Comparison of ENCODE assay signal across 8 mouse cellular contexts in the genomic region with DNA sequence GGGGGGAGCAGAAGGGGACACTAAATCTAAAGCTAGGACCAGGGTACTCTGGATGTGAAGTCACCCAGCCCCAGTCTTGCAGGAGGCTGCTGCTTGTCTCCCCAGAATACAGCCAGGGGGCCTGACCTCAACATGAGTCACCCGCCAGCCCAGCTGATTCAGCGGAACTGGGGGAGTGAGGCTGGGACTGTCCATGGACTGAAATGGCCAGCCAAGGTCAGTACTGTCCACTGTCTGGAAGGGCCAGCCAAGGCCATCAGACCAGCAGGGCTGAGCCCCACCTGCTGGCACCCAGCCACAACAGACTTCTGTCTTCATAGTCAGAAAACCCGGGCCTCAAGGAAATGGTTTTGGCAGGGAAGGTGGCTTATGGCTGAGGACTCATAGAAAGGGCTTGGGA. TPM values are rescaled to one million over a fixed set of nuclear protein-coding genes. Genes with fewer than 3 reads are reported as not detected.
DNase-seq lines count a peak whose midpoint lies in the region; ATAC-seq and TF ChIP-seq lines count a peak whose summit lies in the region.

No protein-coding gene starts in this region.

- ATAC-seq in midbrain, postnatal 0 days (ENCODE audit: low FRiP score), result no peak
- no peak for ATAC-seq in midbrain, embryonic 15.5 days (replicated peaks)
- peak; percentile 71 for ATAC-seq in common myeloid progenitor, adult 5-6 weeks (replicated peaks; ENCODE audit: low read depth, poor library complexity, severe bottlenecking)

- 67% methylated on average over 3 of the region's 3 CpGs for WGBS in midbrain, postnatal 0 days
- WGBS in midbrain, embryonic 15.5 days, result 65% methylated on average over 3 of the region's 3 CpGs

- H3K27ac ChIP-seq in midbrain, postnatal 0 days (ENCODE audit: low read depth, low read length), result no peak overlapping the region
- no peak overlapping the region for H3K27ac ChIP-seq in midbrain, embryonic 15.5 days

- H3K4me1 ChIP-seq in midbrain, postnatal 0 days (ENCODE audit: insufficient read depth, low read length), result no peaks in the 10 kb centered on the region
- no peaks in the 10 kb centered on the region for H3K4me1 ChIP-seq in midbrain, embryonic 15.5 days

- no peak for DNase-seq in midbrain, postnatal 0 days (ENCODE audit: low spot score)
- peak; percentile 72 for DNase-seq in kidney, adult 18-20 months
- DNase-seq in lung, postnatal 10 days, result peak; percentile 57
- DNase-seq in left cerebral cortex, postnatal 14 days (ENCODE audit: low spot score in 2 of 2), result no peak
- DNase-seq in layer of hippocampus, adult 8-10 months (ENCODE audit: low spot score in 2 of 2), result no peak
- no peak for DNase-seq in cerebellum, adult 8-10 months

- H3K27me3 ChIP-seq in midbrain, postnatal 0 days (ENCODE audit: insufficient read depth, low read length), result no peaks in the 10 kb centered on the region
- H3K27me3 ChIP-seq in midbrain, embryonic 15.5 days (replicated peaks), result no peaks in the 10 kb centered on the region

- no peak overlapping the region for H3K4me3 ChIP-seq in midbrain, postnatal 0 days (ENCODE audit: low read depth, low read length)
- H3K4me3 ChIP-seq in midbrain, embryonic 15.5 days, result no peak overlapping the region

- H3K9me3 ChIP-seq in midbrain, postnatal 0 days (ENCODE audit: low read length), result no peaks in the 10 kb centered on the region
- no peaks in the 10 kb centered on the region for H3K9me3 ChIP-seq in midbrain, embryonic 15.5 days

- H3K4me2 ChIP-seq in midbrain, postnatal 0 days (ENCODE audit: low read depth, low read length, poor library complexity, severe bottlenecking), result no peak overlapping the region
- no peak overlapping the region for H3K4me2 ChIP-seq in midbrain, embryonic 15.5 days

- H3K9ac ChIP-seq in midbrain, postnatal 0 days (replicated peaks; ENCODE audit: low read length, poor library complexity, severe bottlenecking), result no peak overlapping the region
- no peak overlapping the region for H3K9ac ChIP-seq in midbrain, embryonic 15.5 days

- TF ChIP-seq CTCF in midbrain, postnatal 0 days (IDR thresholded peaks at IDR 0.05), result 0 out of 2 replicates have a peak, but pooled peaks have one; percentile 3

- peaks cover 30% of the 10 kb centered on the region for H3K36me3 ChIP-seq in midbrain, postnatal 0 days (ENCODE audit: insufficient read depth, low read length)
- peaks cover 12% of the 10 kb centered on the region; the same call in 1 of the 2 replicates for H3K36me3 ChIP-seq in midbrain, embryonic 15.5 days (replicated peaks)

- intact Hi-C loops in left cerebral cortex, postnatal 14 days (cut with DNase I), result no loop called here

RNA-seq across cellular contexts. Expression of gene Pdgfa, which starts 17.9 kb away (rescaled TPM):
- total RNA-seq in midbrain, postnatal 0 days (2014; rRNA removed), result 64.0 and 67.7 TPM in 2 replicates
- polyA plus RNA-seq in midbrain, postnatal 0 days (2015; fragmentation: Nextera tagmentation; extraction: Ambion mirVana), result 53.8 and 54.5 TPM in 2 replicates
- 22.5 and 23.6 TPM in 2 replicates for polyA plus RNA-seq in midbrain, embryonic 15.5 days (2015; fragmentation: Nextera tagmentation; extraction: Ambion mirVana)
- 1.1 TPM in 1 of 2 replicates, not detected in the other for total RNA-seq in common myeloid progenitor, adult 5-6 weeks (2017)
- total RNA-seq in left cerebral cortex, postnatal 14 days (2021), result 10 to 100 TPM; 52.1 to 57.9 TPM
- 10 to 100 TPM; 41.3 to 48.8 (median 46.4) TPM for total RNA-seq in layer of hippocampus, adult 8-10 months (2022)

Comparison
In these comparisons a context has a peak if more than half of its experiments do, and no peak if none do; other contexts are left out.
1. DNase-seq: peak in kidney, adult 18-20 months (single experiment) and lung, postnatal 10 days (single experiment); none in midbrain, postnatal 0 days (single experiment), left cerebral cortex, postnatal 14 days (0 of 2), layer of hippocampus, adult 8-10 months (0 of 2) and cerebellum, adult 8-10 months (single experiment).
2. RNA of gene Pdgfa, which starts 17.9 kb away (total RNA-seq): 64.0 to 67.7 TPM in midbrain, postnatal 0 days, 52.1 to 57.9 TPM in left cerebral cortex, postnatal 14 days and 41.3 to 48.8 TPM in layer of hippocampus, adult 8-10 months; 1.1 TPM in common myeloid progenitor, adult 5-6 weeks; every median in the first group is over 10 times any median in the second.